19 mouse cellular contexts compared by ENCODE assay signal in genomic region chr11:120964195-120965157, GRCm38 (mm10). TPM values are rescaled to one million over a fixed set of nuclear protein-coding genes. Genes with fewer than 3 reads are reported as not detected.
A peak's percentile ranks its signal among the peaks of the same experiment; 100 is the strongest.
DNase-seq lines count a peak whose midpoint lies in the region; ATAC-seq and TF ChIP-seq lines count a peak whose summit lies in the region.
"Had no signal": no experiment of that assay in that cellular context is flagged by ENCODE, and none has a peak within 500 bp of the region (broad histone marks: within the 10 kb centered on the region; RNA-seq: fewer than 3 reads in every experiment).

No protein-coding gene starts in this region.

- H3K27ac ChIP-seq in embryonic facial prominence, embryonic 14.5 days (replicated peaks; ENCODE audit: low read depth, low read length), result no peak overlapping the region
- no peak overlapping the region for H3K27ac ChIP-seq in embryonic facial prominence, embryonic 10.5 days (replicated peaks)
- no peak overlapping the region for H3K27ac ChIP-seq in heart, postnatal 0 days (ENCODE audit: low read depth)
- H3K27ac ChIP-seq in limb, embryonic 13.5 days, result no peak overlapping the region
- no peak overlapping the region for H3K27ac ChIP-seq in thymus, adult 2 months (ENCODE audit: control insufficient read depth, insufficient read depth, low read length)
- H3K27ac ChIP-seq: embryonic facial prominence, embryonic 12.5 days; hindbrain, embryonic 14.5 days; neural tube, embryonic 15.5 days had no signal

- no peak overlapping the region for H3K4me3 ChIP-seq in embryonic facial prominence, embryonic 14.5 days (ENCODE audit: low read depth, low read length)
- H3K4me3 ChIP-seq in embryonic facial prominence, embryonic 10.5 days, result no peak overlapping the region
- no peak overlapping the region for H3K4me3 ChIP-seq in heart, postnatal 0 days (ENCODE audit: low read depth, low read length)
- H3K4me3 ChIP-seq in megakaryocyte, embryonic 14.5 days (replicated peaks), result peak overlapping the region; percentile 69
- no peak overlapping the region for H3K4me3 ChIP-seq in limb, embryonic 13.5 days
- H3K4me3 ChIP-seq in thymus, adult 2 months (ENCODE audit: control insufficient read depth, insufficient read depth, low read length), result no peak overlapping the region
- H3K4me3 ChIP-seq: embryonic facial prominence, embryonic 12.5 days; neural tube, embryonic 15.5 days had no signal

- no peak for TF ChIP-seq POLR2A in thymus, adult 2 months (IDR thresholded peaks at IDR 0.05; ENCODE audit: control insufficient read depth, extremely low read depth, insufficient read depth, low read length, poor library complexity)

- ATAC-seq in embryonic facial prominence, embryonic 14.5 days (ENCODE audit: low read depth), result no peak; the same call in 1 of the 2 replicates
- peak; percentile 52; the same call in 1 of the 2 replicates for ATAC-seq in heart, postnatal 0 days (ENCODE audit: insufficient read depth, low read depth)
- no peak for ATAC-seq in megakaryocyte, adult 5-6 weeks (ENCODE audit: poor library complexity, severe bottlenecking)
- no peak; the same call in 1 of the 2 replicates for ATAC-seq in limb, embryonic 13.5 days (ENCODE audit: low FRiP score, low read depth)
- ATAC-seq: activated CD4-positive, CD25-positive, alpha-beta regulatory T cell, adult 4 months; intestine, embryonic 16.5 days had no signal

- TF ChIP-seq CTCF in heart, postnatal 0 days (IDR thresholded peaks at IDR 0.05; ENCODE audit: low read depth), result no peak
- no peak for TF ChIP-seq CTCF in thymus, adult 2 months (IDR thresholded peaks at IDR 0.05; ENCODE audit: borderline replicate concordance, control insufficient read depth, extremely low read depth, insufficient read depth, low read length, poor library complexity)

- H3K36me3 ChIP-seq in embryonic facial prominence, embryonic 14.5 days (ENCODE audit: control insufficient read depth, insufficient read depth, low read length), result peaks cover 96% of the 10 kb centered on the region
- peaks cover 100% of the 10 kb centered on the region for H3K36me3 ChIP-seq in embryonic facial prominence, embryonic 10.5 days (replicated peaks)
- peaks cover 82% of the 10 kb centered on the region for H3K36me3 ChIP-seq in heart, postnatal 0 days (replicated peaks; ENCODE audit: control insufficient read depth, insufficient read depth, low read length)
- peaks cover 100% of the 10 kb centered on the region for H3K36me3 ChIP-seq in megakaryocyte, embryonic 14.5 days (replicated peaks; ENCODE audit: low read length)
- peaks cover 100% of the 10 kb centered on the region for H3K36me3 ChIP-seq in limb, embryonic 13.5 days
- H3K36me3 ChIP-seq in thymus, adult 2 months (ENCODE audit: control insufficient read depth, insufficient read depth, low read length), result peaks cover 79% of the 10 kb centered on the region

- no peak overlapping the region for H3K9ac ChIP-seq in embryonic facial prominence, embryonic 14.5 days (ENCODE audit: low read depth, low read length)
- no peak overlapping the region for H3K9ac ChIP-seq in heart, postnatal 0 days (replicated peaks; ENCODE audit: low read depth, low read length)
- H3K9ac ChIP-seq in limb, embryonic 13.5 days, result peak overlapping the region; percentile 1; the same call in 1 of the 2 replicates
- H3K9ac ChIP-seq: embryonic facial prominence, embryonic 12.5 days; hindbrain, embryonic 14.5 days; neural tube, embryonic 15.5 days had no signal

- 72% methylated on average over 10 of the region's 10 CpGs for WGBS in embryonic facial prominence, embryonic 14.5 days
- WGBS in embryonic facial prominence, embryonic 10.5 days, result 89% methylated on average over 10 of the region's 10 CpGs
- 45% methylated on average over 10 of the region's 10 CpGs for WGBS in heart, postnatal 0 days
- WGBS in limb, embryonic 13.5 days, result 81% methylated on average over 10 of the region's 10 CpGs
- 92% methylated on average over 10 of the region's 10 CpGs for WGBS in thymus, adult 2 months

- H3K4me1 ChIP-seq in embryonic facial prominence, embryonic 14.5 days (ENCODE audit: control insufficient read depth, insufficient read depth, low read length), result no peaks in the 10 kb centered on the region
- H3K4me1 ChIP-seq in embryonic facial prominence, embryonic 10.5 days, result peaks cover 16% of the 10 kb centered on the region
- peaks cover 16% of the 10 kb centered on the region; the same call in 1 of the 2 replicates for H3K4me1 ChIP-seq in heart, postnatal 0 days (ENCODE audit: control insufficient read depth, insufficient read depth)
- peaks cover 96% of the 10 kb centered on the region for H3K4me1 ChIP-seq in megakaryocyte, embryonic 14.5 days
- H3K4me1 ChIP-seq in limb, embryonic 13.5 days, result 0 out of 2 replicates have a peak, but pooled peaks cover 10% of the 10 kb centered on the region
- H3K4me1 ChIP-seq in thymus, adult 2 months (replicated peaks; ENCODE audit: control insufficient read depth, insufficient read depth, low read length), result peaks cover 7% of the 10 kb centered on the region

- H3K9me3 ChIP-seq in embryonic facial prominence, embryonic 14.5 days (ENCODE audit: control insufficient read depth, low read length), result no peaks in the 10 kb centered on the region
- H3K9me3 ChIP-seq in embryonic facial prominence, embryonic 10.5 days, result no peaks in the 10 kb centered on the region
- H3K9me3 ChIP-seq in heart, postnatal 0 days (replicated peaks; ENCODE audit: control insufficient read depth, low read length), result no peaks in the 10 kb centered on the region
- no peaks in the 10 kb centered on the region for H3K9me3 ChIP-seq in megakaryocyte, embryonic 14.5 days
- H3K9me3 ChIP-seq in limb, embryonic 13.5 days, result no peaks in the 10 kb centered on the region
- H3K9me3 ChIP-seq: embryonic facial prominence, embryonic 12.5 days; neural tube, embryonic 15.5 days had no signal

- no peaks in the 10 kb centered on the region for H3K27me3 ChIP-seq in embryonic facial prominence, embryonic 14.5 days (replicated peaks; ENCODE audit: control insufficient read depth, insufficient read depth, low read length)
- no peaks in the 10 kb centered on the region for H3K27me3 ChIP-seq in embryonic facial prominence, embryonic 10.5 days (replicated peaks; ENCODE audit: low read depth, poor library complexity, severe bottlenecking)
- H3K27me3 ChIP-seq in heart, postnatal 0 days (ENCODE audit: control insufficient read depth, insufficient read depth, low read length), result no peaks in the 10 kb centered on the region
- no peaks in the 10 kb centered on the region for H3K27me3 ChIP-seq in megakaryocyte, embryonic 14.5 days (replicated peaks)
- no peaks in the 10 kb centered on the region for H3K27me3 ChIP-seq in limb, embryonic 13.5 days
- H3K27me3 ChIP-seq in thymus, adult 2 months (ENCODE audit: control insufficient read depth, insufficient read depth, low read length), result no peaks in the 10 kb centered on the region
- H3K27me3 ChIP-seq: embryonic facial prominence, embryonic 12.5 days; neural tube, embryonic 15.5 days had no signal

- TF ChIP-seq EP300 in heart, postnatal 0 days (IDR thresholded peaks at IDR 0.05; ENCODE audit: low read depth), result no peak

- DNase-seq in embryonic facial prominence, embryonic 14.5 days (ENCODE audit: low spot score), result peak; percentile 48
- DNase-seq in embryonic facial prominence, embryonic 10.5 days (ENCODE audit: low spot score), result no peak
- DNase-seq in heart, postnatal 0 days (ENCODE audit: low spot score), result no peak
- no peak for DNase-seq in heart, adult 9 months (ENCODE audit: low spot score in 2 of 2)
- no peak for DNase-seq in thymus, adult 2 months
- DNase-seq: adrenal gland, postnatal 14 days; cerebellum, adult 2 months; gastrocnemius, postnatal 10 days; kidney, postnatal 14 days; lung, adult 2 months had no signal

- no peak overlapping the region for H3K4me2 ChIP-seq in embryonic facial prominence, embryonic 14.5 days (ENCODE audit: low read depth, low read length)
- H3K4me2 ChIP-seq in heart, postnatal 0 days (ENCODE audit: low read depth, low read length), result no peak overlapping the region
- H3K4me2 ChIP-seq in limb, embryonic 13.5 days (replicated peaks), result no peak overlapping the region
- H3K4me2 ChIP-seq: embryonic facial prominence, embryonic 12.5 days; hindbrain, embryonic 14.5 days; liver, embryonic 11.5 days; neural tube, embryonic 15.5 days had no signal

RNA-seq across cellular contexts. Expression of gene Slc16a3, which starts 16.2 kb away (rescaled TPM):
- 35.2 and 39.9 TPM in 2 replicates for polyA plus RNA-seq in embryonic facial prominence, embryonic 14.5 days (2014; fragmentation: Nextera tagmentation; extraction: Ambion mirVana)
- 131 and 182 TPM in 2 replicates for polyA plus RNA-seq in embryonic facial prominence, embryonic 10.5 days (2016; fragmentation: Nextera tagmentation; extraction: Ambion mirVana)
- total RNA-seq in heart, postnatal 0 days (2014; rRNA removed; ENCODE audit: low replicate concordance), result 153 and 260 TPM in 2 replicates
- 15.6 and 17.0 TPM in 2 replicates for polyA plus RNA-seq in heart, postnatal 0 days (2015; fragmentation: Nextera tagmentation; extraction: Ambion mirVana)
- polyA plus RNA-seq in megakaryocyte, embryonic 14.5 days (2012; ENCODE audit: insufficient read depth, low replicate concordance), result 673 and 816 TPM in 2 replicates
- total RNA-seq in megakaryocyte, adult 5-6 weeks (2015), result 21.4 and 24.6 TPM in 2 replicates
- 35.2 and 40.7 TPM in 2 replicates for total RNA-seq in megakaryocyte, adult 5-6 weeks (2017)
- polyA plus RNA-seq in limb, embryonic 13.5 days (2015; fragmentation: Nextera tagmentation; extraction: Ambion mirVana), result 84.1 and 94.1 TPM in 2 replicates
- 8.0 and 8.5 TPM in 2 replicates for polyA plus RNA-seq in thymus, adult 2 months (2012; rRNA removed)

RNA-seq across cellular contexts. Expression of gene Csnk1d, which starts 26.7 kb away (rescaled TPM):
- polyA plus RNA-seq in embryonic facial prominence, embryonic 14.5 days (2014; fragmentation: Nextera tagmentation; extraction: Ambion mirVana), result 59.6 and 65.2 TPM in 2 replicates
- 129 and 133 TPM in 2 replicates for polyA plus RNA-seq in embryonic facial prominence, embryonic 10.5 days (2016; fragmentation: Nextera tagmentation; extraction: Ambion mirVana)
- total RNA-seq in heart, postnatal 0 days (2014; rRNA removed; ENCODE audit: low replicate concordance), result 51.9 and 52.8 TPM in 2 replicates
- 42.0 and 46.7 TPM in 2 replicates for polyA plus RNA-seq in heart, postnatal 0 days (2015; fragmentation: Nextera tagmentation; extraction: Ambion mirVana)
- polyA plus RNA-seq in megakaryocyte, embryonic 14.5 days (2012; ENCODE audit: insufficient read depth, low replicate concordance), result 152 and 176 TPM in 2 replicates
- total RNA-seq in megakaryocyte, adult 5-6 weeks (2015), result 56.0 and 64.8 TPM in 2 replicates
- total RNA-seq in megakaryocyte, adult 5-6 weeks (2017), result 67.8 and 69.7 TPM in 2 replicates
- polyA plus RNA-seq in limb, embryonic 13.5 days (2015; fragmentation: Nextera tagmentation; extraction: Ambion mirVana), result 133 and 136 TPM in 2 replicates
- 98.2 and 106 TPM in 2 replicates for polyA plus RNA-seq in thymus, adult 2 months (2012; rRNA removed)

RNA-seq across cellular contexts. Expression of gene Ccdc57, which starts 31.8 kb away (rescaled TPM):
- polyA plus RNA-seq in embryonic facial prominence, embryonic 14.5 days (2014; fragmentation: Nextera tagmentation; extraction: Ambion mirVana), result 4.6 and 5.5 TPM in 2 replicates
- polyA plus RNA-seq in embryonic facial prominence, embryonic 10.5 days (2016; fragmentation: Nextera tagmentation; extraction: Ambion mirVana), result 6.5 and 6.8 TPM in 2 replicates
- total RNA-seq in heart, postnatal 0 days (2014; rRNA removed; ENCODE audit: low replicate concordance), result 0.43 and 1.5 TPM in 2 replicates
- 1.3 and 1.6 TPM in 2 replicates for polyA plus RNA-seq in heart, postnatal 0 days (2015; fragmentation: Nextera tagmentation; extraction: Ambion mirVana)
- 2.0 TPM in 1 of 2 replicates, not detected in the other for polyA plus RNA-seq in megakaryocyte, embryonic 14.5 days (2012; ENCODE audit: insufficient read depth, low replicate concordance)
- 0.30 and 1.2 TPM in 2 replicates for total RNA-seq in megakaryocyte, adult 5-6 weeks (2015)
- 2.1 and 2.4 TPM in 2 replicates for total RNA-seq in megakaryocyte, adult 5-6 weeks (2017)
- polyA plus RNA-seq in limb, embryonic 13.5 days (2015; fragmentation: Nextera tagmentation; extraction: Ambion mirVana), result 6.4 TPM in 2 replicates
- polyA plus RNA-seq in thymus, adult 2 months (2012; rRNA removed), result 1.6 and 1.7 TPM in 2 replicates
